Mouse (Mus musculus) C2C12 (cell line): ENCODE measurements around the gene Mob3b.

ENCODE experiments used
- CTCF ChIP-seq: IDR thresholded peaks from one replicate; pipeline ENCODE4 v1.5.1; 2011; ENCODE audit not compliant: control insufficient read depth, insufficient read depth, insufficient read length
- MAX ChIP-seq: IDR thresholded peaks from one replicate; pipeline ENCODE4 v1.6.1; 2011; ENCODE audit warnings: mild to moderate bottlenecking, control low read depth
- MYOD1 ChIP-seq: IDR thresholded peaks from one replicate; pipeline ENCODE4 v1.6.1; 2011; ENCODE audit warnings: low read depth; ENCODE audit not compliant: control insufficient read depth, insufficient read length

DNA sequence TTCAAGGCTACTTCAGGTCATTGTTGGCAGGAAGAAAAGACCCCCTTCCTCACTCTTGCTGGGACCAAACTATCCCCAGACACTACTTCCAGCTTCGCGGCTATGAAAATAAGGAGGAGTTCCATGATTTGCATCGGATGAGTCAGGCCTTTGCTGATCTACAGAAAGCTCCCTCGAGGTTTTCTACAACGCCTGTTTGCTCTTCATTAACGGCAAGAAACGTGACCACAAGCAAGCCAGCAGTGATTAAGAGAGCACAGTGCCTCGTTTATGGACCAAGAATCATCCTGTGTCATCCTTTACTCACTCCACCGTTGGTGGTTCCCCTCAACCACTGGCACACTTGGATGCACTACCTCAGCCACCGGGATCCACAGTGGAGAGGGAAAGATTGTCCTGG, 11.6 kb downstream of the Mob3b start:
- TF ChIP-seq CTCF (no peak), MYOD1 (no peak), MAX (no peak)
